14 mouse cellular contexts compared by ENCODE assay signal in genomic region chr2:83762106-83762855, GRCm38 (mm10). TPM values are rescaled to one million over a fixed set of nuclear protein-coding genes. Genes with fewer than 3 reads are reported as not detected.
DNase-seq lines count a peak whose midpoint lies in the region; ATAC-seq lines count a peak whose summit lies in the region.
"Had no signal": no experiment of that assay in that cellular context is flagged by ENCODE, and none has a peak within 500 bp of the region (broad histone marks: within the 10 kb centered on the region; RNA-seq: fewer than 3 reads in every experiment).

No protein-coding gene starts in this region.

- no peak overlapping the region for H3K4me3 ChIP-seq in neural tube, embryonic 14.5 days (ENCODE audit: low read depth, low read length)
- H3K4me3 ChIP-seq in neural tube, embryonic 15.5 days (replicated peaks), result no peak overlapping the region
- H3K4me3 ChIP-seq: embryonic facial prominence, embryonic 10.5 days had no signal

- H3K4me2 ChIP-seq in neural tube, embryonic 14.5 days (ENCODE audit: low read depth, low read length), result no peak overlapping the region
- no peak overlapping the region for H3K4me2 ChIP-seq in neural tube, embryonic 15.5 days

- no peaks in the 10 kb centered on the region for H3K36me3 ChIP-seq in neural tube, embryonic 14.5 days (ENCODE audit: control insufficient read depth, insufficient read depth, low read length)
- H3K36me3 ChIP-seq in neural tube, embryonic 15.5 days, result no peaks in the 10 kb centered on the region

- peaks cover 7% of the 10 kb centered on the region for H3K4me1 ChIP-seq in neural tube, embryonic 14.5 days (ENCODE audit: control insufficient read depth, insufficient read depth, low read length)
- H3K4me1 ChIP-seq in neural tube, embryonic 15.5 days, result peaks cover 13% of the 10 kb centered on the region

- H3K9ac ChIP-seq in neural tube, embryonic 14.5 days (replicated peaks; ENCODE audit: low read depth, low read length), result no peak overlapping the region
- no peak overlapping the region for H3K9ac ChIP-seq in neural tube, embryonic 15.5 days (replicated peaks)
- H3K9ac ChIP-seq: liver, postnatal 0 days had no signal

- ATAC-seq in neural tube, embryonic 14.5 days (ENCODE audit: low read depth), result 0 out of 2 replicates have a peak, but pooled peaks have one; percentile 26
- no peak for ATAC-seq in neural tube, embryonic 15.5 days (ENCODE audit: low FRiP score)
- no peak for ATAC-seq in erythroblast, adult 5-6 weeks (replicated peaks; ENCODE audit: low FRiP score, poor library complexity, severe bottlenecking)
- ATAC-seq: liver, postnatal 0 days had no signal

- H3K27ac ChIP-seq in neural tube, embryonic 14.5 days (ENCODE audit: low read depth, low read length), result no peak overlapping the region
- H3K27ac ChIP-seq in neural tube, embryonic 15.5 days (replicated peaks), result no peak overlapping the region
- H3K27ac ChIP-seq: embryonic facial prominence, embryonic 10.5 days; macrophage had no signal

- DNase-seq in ZHBTc4 (ENCODE audit: low read depth, low spot score), result peak; percentile 26
- peak; percentile 40 to 45 for DNase-seq in cerebellum, postnatal 14 days
- DNase-seq in retina, postnatal 1 day, result peak; percentile 9
- no peak for DNase-seq in urinary bladder, adult 18-20 months (ENCODE audit: low spot score in 2 of 2)
- DNase-seq in liver, result no peak
- DNase-seq: heart, adult 18-20 months; kidney, postnatal 10 days; liver, postnatal 0 days; thymus, adult 2 months had no signal

- H3K27me3 ChIP-seq in neural tube, embryonic 14.5 days (ENCODE audit: control insufficient read depth, insufficient read depth, low read length), result no peaks in the 10 kb centered on the region
- H3K27me3 ChIP-seq in neural tube, embryonic 15.5 days (replicated peaks), result no peaks in the 10 kb centered on the region

- no peaks in the 10 kb centered on the region for H3K9me3 ChIP-seq in neural tube, embryonic 14.5 days (ENCODE audit: control insufficient read depth, low read length)
- no peaks in the 10 kb centered on the region for H3K9me3 ChIP-seq in neural tube, embryonic 15.5 days (replicated peaks)
- H3K9me3 ChIP-seq: embryonic facial prominence, embryonic 10.5 days had no signal

- WGBS in neural tube, embryonic 14.5 days, result 79% methylated on average over 7 of the region's 7 CpGs
- 70% methylated on average over 7 of the region's 7 CpGs for WGBS in neural tube, embryonic 15.5 days

RNA-seq across cellular contexts. Expression of gene Itgav, which starts 38.1 kb away (rescaled TPM):
- polyA plus RNA-seq in neural tube, embryonic 14.5 days (2014; fragmentation: Nextera tagmentation; extraction: Ambion mirVana), result 32.9 and 37.0 TPM in 2 replicates
- 29.1 and 29.8 TPM in 2 replicates for polyA plus RNA-seq in neural tube, embryonic 15.5 days (2015; fragmentation: Nextera tagmentation; extraction: Ambion mirVana)
- total RNA-seq in erythroblast, adult 5-6 weeks (2015; ENCODE audit: low replicate concordance), result 5.6 and 14.0 TPM in 2 replicates
- 3.5 and 5.3 TPM in 2 replicates for total RNA-seq in erythroblast, adult 5-6 weeks (2017; ENCODE audit: low replicate concordance)

RNA-seq across cellular contexts. Expression of gene Fam171b, which starts 50.2 kb away (rescaled TPM):
- polyA plus RNA-seq in neural tube, embryonic 14.5 days (2014; fragmentation: Nextera tagmentation; extraction: Ambion mirVana), result 98.7 and 110 TPM in 2 replicates
- 69.8 and 79.0 TPM in 2 replicates for polyA plus RNA-seq in neural tube, embryonic 15.5 days (2015; fragmentation: Nextera tagmentation; extraction: Ambion mirVana)
- total RNA-seq in erythroblast, adult 5-6 weeks (2015; ENCODE audit: low replicate concordance), result not detected in 2 replicates
- total RNA-seq in erythroblast, adult 5-6 weeks (2017; ENCODE audit: low replicate concordance), result not detected in 2 replicates
- polyA plus RNA-seq: macrophage had no signal

Comparison
In these comparisons a context has a peak if more than half of its experiments do, and no peak if none do; other contexts are left out.
1. DNase-seq: peak in ZHBTc4 (single experiment), cerebellum, postnatal 14 days (2 of 2) and retina, postnatal 1 day (single experiment); none in urinary bladder, adult 18-20 months (0 of 2) and liver (single experiment).